Mouse (Mus musculus) limb, embryonic 10.5 days (tissue): Measurements from ENCODE around the gene Cntn4. TPM values are rescaled to one million over a fixed set of nuclear protein-coding genes. Genes with fewer than 3 reads are reported as not detected.

Experiments used
- DNase-seq: peaks from one replicate; pipeline ENCODE4 v3.0.0-alpha.2; 2017; ENCODE audit warnings: low spot score
- H3K27ac ChIP-seq: fragments of 300-500 bp; sonication (generic); 2 replicates; pipeline ENCODE4 v1.5.1; 2016; ENCODE audit warnings: mild to moderate bottlenecking
- H3K27me3 ChIP-seq: fragments of 300-500 bp; sonication (generic); 2 replicates; pipeline ENCODE4 v1.6.1; 2016; ENCODE audit warnings: low read depth, mild to moderate bottlenecking; ENCODE audit not compliant: poor library complexity, severe bottlenecking
- H3K36me3 ChIP-seq: fragments of 300-500 bp; sonication (generic); 2 replicates; pipeline ENCODE4 v1.6.1; 2016; ENCODE audit warnings: mild to moderate bottlenecking, moderate library complexity
- H3K4me1 ChIP-seq: fragments of 300-500 bp; sonication (generic); 2 replicates; pipeline ENCODE4 v1.6.1; 2016
- H3K4me3 ChIP-seq: fragments of 300-500 bp; sonication (generic); 2 replicates; pipeline ENCODE4 v1.5.1; 2016; ENCODE audit warnings: mild to moderate bottlenecking, moderate library complexity
- H3K9me3 ChIP-seq: fragments of 300-500 bp; sonication (generic); replicated peaks from 2 replicates; pipeline ENCODE4 v1.6.1; 2016; ENCODE audit warnings: mild to moderate bottlenecking
- WGBS: fragments of 180-500 bp; shearing (Covaris S2); methylation state at CpG from one replicate; pipeline ENCODE4 v1.1.7; 2016; 5-methylcytosine and 5-hydroxymethylcytosine counted together
- polyA plus RNA-seq: library from polyadenylated mRNA; unstranded; fragments of >200 nt; fragmentation: Nextera tagmentation; extraction: Ambion mirVana; gene quantifications from 2 replicates; pipeline ENCODE4 v1.2.1, GENCODE M21; 2016

Cntn4 gene
- polyA plus RNA-seq, result 0.40 and 0.81 TPM in 2 replicates

DNA sequence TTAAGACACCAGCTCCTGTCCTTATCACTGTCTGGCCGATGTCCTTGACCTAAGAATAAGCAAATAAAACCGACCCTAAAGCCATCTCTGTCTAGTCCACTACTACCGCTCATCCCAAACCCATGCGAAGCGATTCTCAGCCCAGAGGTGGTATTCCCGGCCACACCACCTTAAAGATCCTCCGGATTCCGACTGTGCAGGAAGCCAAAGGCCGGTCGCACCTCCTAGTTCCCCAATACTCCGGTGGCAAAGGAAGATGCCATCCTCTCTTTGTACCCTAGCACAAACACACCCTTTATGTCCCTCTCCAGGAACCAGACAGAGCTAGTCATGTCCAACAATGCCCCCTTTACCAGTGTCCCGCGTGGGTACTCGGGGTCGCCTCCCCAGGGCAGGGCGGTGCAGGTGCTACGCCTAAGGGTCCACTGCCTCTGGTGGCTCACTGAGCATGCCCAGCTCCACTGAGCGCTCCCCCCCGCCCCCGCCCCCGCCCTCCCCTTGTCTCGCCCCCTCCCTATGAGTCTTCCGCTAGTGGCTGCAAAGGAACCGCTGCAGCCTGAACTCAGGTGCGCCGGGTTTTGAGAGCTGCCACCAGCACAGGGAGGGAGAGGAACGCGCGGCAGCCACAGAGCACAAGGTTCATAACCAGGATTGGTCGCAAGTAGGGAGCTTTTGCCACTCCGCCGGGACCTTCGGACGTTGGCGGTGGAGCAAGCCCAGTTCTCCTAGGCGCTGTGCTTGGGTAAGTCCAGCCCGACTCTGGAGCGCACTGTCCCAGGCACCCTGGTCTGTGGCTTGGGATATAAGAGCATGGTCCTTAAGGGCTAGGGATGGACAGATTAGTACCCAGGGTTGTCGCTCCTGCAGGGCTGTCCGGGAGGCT, at the start of gene Cntn4:
Gene Cntn4 (plus strand): TSS at position 512 of the 883 bp plus-strand sequence.
- H3K27ac ChIP-seq, result peak within 1 kb of the TSS; percentile 0; the same call in 1 of the 2 replicates
- peak within 1 kb of the TSS; percentile 55 for H3K4me3 ChIP-seq
- H3K9me3 ChIP-seq, result no peaks in the 10 kb centered on the region
- DNase-seq, result peak; percentile 55
- 2% methylated on average over 40 of the region's 40 CpGs for WGBS
- H3K27me3 ChIP-seq, result peaks cover 56% of the 10 kb centered on the region
- peaks cover 24% of the 10 kb centered on the region for H3K4me1 ChIP-seq
- H3K36me3 ChIP-seq, result no peaks in the 10 kb centered on the region

DNA sequence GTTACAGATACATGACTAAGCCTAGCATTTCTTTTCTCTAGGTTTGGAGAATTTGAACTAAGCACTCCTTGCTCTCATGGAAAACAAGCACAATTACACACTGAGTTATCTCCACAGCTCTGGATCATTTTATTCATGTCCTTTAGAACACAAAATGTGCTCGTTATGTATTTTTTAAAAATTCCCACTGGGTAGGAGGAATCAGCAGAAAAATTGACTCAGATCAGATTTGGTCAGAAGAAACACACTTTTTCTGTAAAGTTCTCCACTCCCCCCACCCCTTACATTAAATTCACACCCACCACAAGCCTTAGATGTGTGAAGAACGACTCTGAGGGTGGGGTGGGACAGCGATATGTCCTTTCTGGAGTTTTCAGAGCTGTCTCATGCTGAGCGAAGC, 3.2 kb upstream of the Cntn4 start:
- H3K27ac ChIP-seq, result no peak overlapping the region
- H3K9me3 ChIP-seq, result no peaks in the 10 kb centered on the region
- 80% methylated on average over 4 of the region's 4 CpGs for WGBS
- H3K36me3 ChIP-seq, result no peaks in the 10 kb centered on the region
- no peak overlapping the region for H3K4me3 ChIP-seq
- H3K27me3 ChIP-seq, result peaks cover 33% of the 10 kb centered on the region
- peaks cover 24% of the 10 kb centered on the region for H3K4me1 ChIP-seq
- no peak for DNase-seq

DNA sequence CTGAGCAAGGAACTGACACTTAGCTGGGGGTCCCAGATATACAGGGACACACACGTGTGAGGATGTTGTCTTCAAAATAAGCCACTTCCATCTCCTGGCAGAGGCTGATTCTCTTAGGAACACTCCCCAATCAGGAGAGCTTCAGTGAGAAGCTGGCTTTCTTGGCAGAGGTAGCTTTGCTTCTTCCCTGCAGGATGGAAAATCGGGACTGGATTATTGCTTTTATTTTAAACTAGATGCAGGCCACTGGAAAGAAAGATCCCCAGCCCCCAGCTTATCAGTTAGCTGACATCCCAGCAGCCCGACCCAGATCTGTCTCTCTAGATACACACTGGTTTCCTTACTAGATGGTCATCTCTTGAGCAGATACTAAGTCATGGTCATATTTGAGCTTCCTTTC, 2.4 kb upstream of the Cntn4 start:
- no peak overlapping the region for H3K4me3 ChIP-seq
- H3K4me1 ChIP-seq, result peaks cover 24% of the 10 kb centered on the region

DNA sequence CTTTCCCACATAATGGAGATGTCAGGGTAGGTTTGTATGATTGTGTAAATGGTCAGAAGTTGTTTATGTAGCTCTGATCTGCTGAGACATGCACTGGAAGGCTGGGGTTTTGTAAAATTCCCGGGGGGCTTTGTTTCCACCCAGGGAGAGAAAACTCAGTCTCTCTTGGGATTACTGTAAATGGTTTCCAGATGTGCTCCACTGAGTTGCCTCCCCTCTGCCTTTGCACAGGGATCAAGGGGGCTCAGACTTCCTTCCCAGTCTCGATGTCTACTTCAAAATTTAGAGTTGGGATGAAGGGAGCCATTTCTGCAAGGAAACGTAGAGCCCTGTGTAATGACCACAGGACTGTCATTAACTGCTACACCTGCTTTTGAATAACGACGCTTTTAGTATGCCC, 823 bp upstream of the Cntn4 start:
- peaks cover 56% of the 10 kb centered on the region for H3K27me3 ChIP-seq
- 17% methylated on average over 5 of the region's 5 CpGs for WGBS
- peak overlapping the region; percentile 55 for H3K4me3 ChIP-seq
- H3K9me3 ChIP-seq, result no peaks in the 10 kb centered on the region
- H3K36me3 ChIP-seq, result no peaks in the 10 kb centered on the region
- H3K4me1 ChIP-seq, result peaks cover 24% of the 10 kb centered on the region
- no peak for DNase-seq
- H3K27ac ChIP-seq, result no peak overlapping the region

More for the DNA sequence above, 2.4 kb upstream of the Cntn4 start:
- WGBS, result 59% methylated on average over 3 of the region's 3 CpGs
- DNase-seq, result no peak
- Histone ChIP-seq H3K27ac (no peak overlapping the region), H3K36me3 (no peaks in the 10 kb centered on the region), H3K9me3 (no peaks in the 10 kb centered on the region), H3K27me3 (peaks cover 41% of the 10 kb centered on the region)

DNA sequence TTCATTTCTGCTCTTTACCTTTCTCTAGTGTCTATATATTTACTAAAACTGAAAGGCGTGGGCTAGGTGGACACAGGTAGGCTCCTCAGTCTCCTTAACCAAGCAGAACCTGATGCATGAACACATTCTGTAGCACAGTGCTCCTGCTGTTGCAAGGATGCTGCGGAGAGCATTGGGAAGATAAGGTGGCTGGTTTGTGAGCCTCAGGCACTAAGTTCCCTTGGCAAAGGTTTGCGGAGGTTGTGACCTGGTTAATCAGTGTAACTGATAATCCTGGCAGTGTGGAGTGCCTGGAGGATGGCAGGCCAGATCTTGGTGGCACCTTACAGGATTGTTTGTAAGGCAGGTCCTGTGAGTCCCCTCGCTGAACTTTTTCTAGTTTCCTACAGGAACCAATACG, 1.3 kb downstream of the Cntn4 start:
- 8% methylated on average over 5 of the region's 5 CpGs for WGBS
- no peak for DNase-seq
- H3K4me1 ChIP-seq, result peaks cover 24% of the 10 kb centered on the region
- no peaks in the 10 kb centered on the region for H3K9me3 ChIP-seq
- H3K27ac ChIP-seq, result no peak overlapping the region
- H3K27me3 ChIP-seq, result peaks cover 56% of the 10 kb centered on the region
- H3K36me3 ChIP-seq, result no peaks in the 10 kb centered on the region
- H3K4me3 ChIP-seq, result peak overlapping the region; percentile 9; the same call in 1 of the 2 replicates

DNA sequence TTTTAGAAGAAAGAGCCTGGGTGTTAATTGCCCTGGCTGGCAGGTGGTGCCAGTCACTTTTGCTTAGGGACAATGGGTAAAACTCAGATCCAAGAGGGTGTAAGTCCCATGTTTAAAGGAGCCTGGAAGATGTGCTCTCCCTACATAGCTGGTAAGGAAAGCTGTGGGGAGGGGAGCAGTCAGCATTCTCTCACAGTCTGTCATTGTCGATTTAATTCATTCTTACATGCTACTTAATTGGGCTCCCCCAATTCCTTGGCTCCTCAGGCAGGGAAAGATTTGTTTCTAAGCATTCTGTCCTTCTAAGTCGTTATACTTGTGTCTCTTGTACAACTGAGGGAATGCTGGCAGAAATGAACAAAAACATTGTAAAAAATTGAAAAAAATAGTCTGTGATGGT, 4.0 kb downstream of the Cntn4 start:
- Histone ChIP-seq H3K4me1 (peaks cover 22% of the 10 kb centered on the region), H3K9me3 (no peaks in the 10 kb centered on the region), H3K27ac (no peak overlapping the region), H3K4me3 (no peak overlapping the region), H3K27me3 (peaks cover 51% of the 10 kb centered on the region), H3K36me3 (no peaks in the 10 kb centered on the region)
- 66% methylated on average over 2 of the region's 2 CpGs for WGBS
- no peak for DNase-seq

DNA sequence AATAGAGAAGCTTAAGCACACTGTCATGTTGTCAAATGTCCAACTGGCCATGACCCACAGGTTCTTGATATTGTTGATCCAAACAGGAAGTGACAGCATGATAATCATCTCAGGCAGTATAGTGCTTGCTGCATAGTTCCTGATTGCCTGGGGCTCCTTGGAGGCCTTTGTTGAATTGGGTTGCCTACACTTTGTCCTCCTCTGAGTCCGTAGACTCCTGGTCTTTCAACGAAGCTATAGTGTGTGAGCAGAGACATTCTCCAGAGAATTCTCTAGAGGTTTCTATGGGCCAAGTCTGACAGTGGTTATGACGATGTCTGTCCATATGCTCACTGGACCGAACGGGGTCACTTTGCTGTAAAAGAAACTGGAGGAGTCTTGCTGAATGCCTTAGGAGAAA, 5.8 kb downstream of the Cntn4 start:
- DNase-seq, result no peak
- H3K36me3 ChIP-seq, result no peaks in the 10 kb centered on the region
- no peak overlapping the region for H3K27ac ChIP-seq
- 91% methylated on average over 5 of the region's 5 CpGs for WGBS
- H3K9me3 ChIP-seq, result no peaks in the 10 kb centered on the region
- H3K27me3 ChIP-seq, result peaks cover 34% of the 10 kb centered on the region
- H3K4me1 ChIP-seq, result peaks cover 6% of the 10 kb centered on the region; the same call in 1 of the 2 replicates
- H3K4me3 ChIP-seq, result no peak overlapping the region

DNA sequence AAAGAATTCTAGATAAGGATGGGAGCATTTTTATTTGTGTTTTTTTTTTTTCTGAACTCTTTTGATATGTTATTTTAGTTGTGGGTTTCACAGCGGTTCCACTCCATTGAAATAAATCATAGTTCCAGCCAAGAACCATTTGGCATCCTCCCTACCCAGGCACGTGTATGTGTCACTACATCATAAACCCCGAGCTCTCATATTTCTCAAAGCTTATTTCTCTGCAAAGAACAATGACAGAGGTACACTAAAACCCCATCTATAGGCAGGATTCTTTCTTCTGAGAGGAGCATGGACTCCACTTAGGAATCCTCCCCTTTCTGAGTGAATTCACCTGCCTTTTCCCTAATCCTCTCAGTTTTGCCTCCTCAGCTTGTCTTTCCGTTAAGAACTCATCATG, 6.7 kb downstream of the Cntn4 start:
- no peaks in the 10 kb centered on the region for H3K9me3 ChIP-seq
- H3K36me3 ChIP-seq, result no peaks in the 10 kb centered on the region
- WGBS, result 68% methylated on average over 4 of the region's 4 CpGs
- DNase-seq, result no peak
- no peaks in the 10 kb centered on the region for H3K4me1 ChIP-seq
- H3K4me3 ChIP-seq, result no peak overlapping the region
- peaks cover 25% of the 10 kb centered on the region for H3K27me3 ChIP-seq
- H3K27ac ChIP-seq, result no peak overlapping the region

DNA sequence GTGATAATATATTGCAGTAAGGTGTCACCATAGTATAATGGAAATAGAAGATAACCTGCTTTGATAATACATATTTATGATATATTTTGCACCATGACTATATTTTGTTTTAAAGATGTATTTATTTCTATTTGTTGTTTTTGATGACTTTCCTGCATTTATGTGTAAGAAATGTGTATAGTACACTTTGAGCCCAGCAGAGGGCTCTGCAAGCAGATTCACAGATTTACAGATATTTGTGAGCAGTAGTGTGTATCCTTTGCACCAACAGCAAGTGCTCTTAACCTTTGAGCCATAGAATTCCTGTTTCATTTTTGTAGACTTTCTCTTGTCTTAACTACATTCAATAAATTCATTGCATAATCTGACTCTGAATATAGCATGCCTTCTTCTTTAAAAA, 10.7 kb downstream of the Cntn4 start:
- Histone ChIP-seq H3K9me3 (no peaks in the 10 kb centered on the region), H3K27me3 (no peaks in the 10 kb centered on the region), H3K4me3 (no peak overlapping the region), H3K4me1 (no peaks in the 10 kb centered on the region), H3K36me3 (no peaks in the 10 kb centered on the region), H3K27ac (no peak overlapping the region)
- DNase-seq, result no peak

DNA sequence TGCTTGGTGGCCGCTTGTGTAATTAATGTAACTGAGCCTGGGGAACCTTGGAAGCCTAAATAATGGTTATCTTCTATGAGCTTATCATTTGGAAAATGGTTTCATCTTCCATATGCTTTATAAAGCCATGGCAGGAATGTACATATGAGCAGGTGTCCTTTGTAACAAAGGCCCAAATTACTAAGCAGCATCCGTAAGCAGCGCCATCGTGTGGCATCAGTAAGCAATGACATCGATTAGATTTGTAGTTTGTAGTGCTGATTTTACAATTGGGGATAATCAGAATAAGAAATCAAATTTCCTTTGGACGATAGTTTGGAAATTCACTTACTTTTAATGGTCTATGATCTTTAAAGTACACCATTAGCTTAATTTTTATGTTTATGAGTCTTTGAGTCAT, 64.6 kb downstream of the Cntn4 start:
- Histone ChIP-seq H3K36me3 (no peaks in the 10 kb centered on the region), H3K4me1 (no peaks in the 10 kb centered on the region), H3K27ac (no peak overlapping the region), H3K9me3 (no peaks in the 10 kb centered on the region), H3K4me3 (no peak overlapping the region), H3K27me3 (no peaks in the 10 kb centered on the region)
- 26% methylated on average over 6 of the region's 6 CpGs for WGBS
- DNase-seq, result no peak

DNA sequence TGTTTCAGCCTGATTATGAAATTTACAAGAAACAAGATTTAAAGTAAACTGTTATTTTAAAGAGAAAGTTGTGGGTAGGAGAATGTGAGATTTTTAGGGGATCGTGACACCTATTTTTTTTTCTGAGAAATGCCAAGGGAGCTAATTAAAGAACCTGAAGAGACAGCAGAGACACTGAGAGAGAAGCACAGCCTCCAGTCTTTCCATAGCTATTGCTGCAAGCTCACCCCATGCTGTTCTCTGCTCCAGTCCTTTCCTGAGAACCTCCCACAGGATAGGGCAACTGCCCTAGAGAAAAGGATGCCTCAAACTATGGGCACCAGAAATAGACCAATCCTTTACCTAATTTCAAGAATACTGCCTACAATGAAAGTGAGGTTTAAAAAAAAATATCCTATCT, 103.2 kb downstream of the Cntn4 start:
- 74% methylated on average over 1 of the region's 1 CpGs for WGBS
- Histone ChIP-seq H3K9me3 (no peaks in the 10 kb centered on the region), H3K4me3 (no peak overlapping the region), H3K4me1 (no peaks in the 10 kb centered on the region), H3K36me3 (no peaks in the 10 kb centered on the region), H3K27ac (no peak overlapping the region), H3K27me3 (no peaks in the 10 kb centered on the region)
- no peak for DNase-seq

DNA sequence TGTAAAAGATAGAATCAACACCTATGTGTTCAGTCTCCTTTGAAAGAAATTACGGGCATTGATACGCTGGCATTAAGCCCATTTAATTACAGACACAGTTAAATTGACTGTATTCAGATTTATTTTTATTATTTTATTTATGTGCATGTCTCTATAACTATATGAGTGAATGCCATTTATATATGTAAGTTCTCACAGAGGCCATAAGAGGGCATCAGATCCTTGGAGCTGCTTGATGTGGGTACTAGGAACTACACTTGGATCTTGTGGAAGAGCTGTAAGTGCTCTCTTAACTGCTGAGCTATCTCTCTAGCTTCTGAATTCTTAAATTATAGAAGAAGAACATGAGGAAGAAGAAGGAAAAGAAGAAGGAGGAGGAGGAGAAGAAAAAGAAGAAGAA, 111.0 kb downstream of the Cntn4 start:
- DNase-seq, result no peak
- H3K36me3 ChIP-seq, result no peaks in the 10 kb centered on the region
- no peaks in the 10 kb centered on the region for H3K27me3 ChIP-seq
- H3K9me3 ChIP-seq, result no peaks in the 10 kb centered on the region
- no peak overlapping the region for H3K4me3 ChIP-seq
- no peak overlapping the region for H3K27ac ChIP-seq
- H3K4me1 ChIP-seq, result no peaks in the 10 kb centered on the region
- WGBS, result 90% methylated on average over 2 of the region's 2 CpGs

DNA sequence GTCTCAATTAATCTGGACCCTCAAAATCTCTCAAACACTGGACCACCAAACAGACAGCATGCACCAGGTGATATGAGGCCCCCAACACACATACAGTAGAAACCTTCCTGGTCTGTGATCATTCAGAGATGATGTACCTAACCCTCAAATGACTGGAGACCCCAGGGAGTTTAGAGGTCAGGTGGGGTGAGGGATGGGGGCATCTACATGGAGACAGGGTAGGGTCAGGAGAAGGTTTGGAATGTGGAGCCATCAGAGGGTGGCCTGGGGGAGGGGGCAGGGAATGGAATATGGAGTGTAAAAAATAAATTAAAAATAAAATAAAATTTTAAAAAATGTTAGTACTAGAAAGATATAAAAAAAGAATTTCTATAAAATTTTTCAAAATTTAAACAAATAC, 157.6 kb downstream of the Cntn4 start:
- Histone ChIP-seq H3K27ac (no peak overlapping the region), H3K4me3 (no peak overlapping the region), H3K27me3 (no peaks in the 10 kb centered on the region), H3K9me3 (no peaks in the 10 kb centered on the region), H3K36me3 (no peaks in the 10 kb centered on the region), H3K4me1 (no peaks in the 10 kb centered on the region)
- no peak for DNase-seq

DNA sequence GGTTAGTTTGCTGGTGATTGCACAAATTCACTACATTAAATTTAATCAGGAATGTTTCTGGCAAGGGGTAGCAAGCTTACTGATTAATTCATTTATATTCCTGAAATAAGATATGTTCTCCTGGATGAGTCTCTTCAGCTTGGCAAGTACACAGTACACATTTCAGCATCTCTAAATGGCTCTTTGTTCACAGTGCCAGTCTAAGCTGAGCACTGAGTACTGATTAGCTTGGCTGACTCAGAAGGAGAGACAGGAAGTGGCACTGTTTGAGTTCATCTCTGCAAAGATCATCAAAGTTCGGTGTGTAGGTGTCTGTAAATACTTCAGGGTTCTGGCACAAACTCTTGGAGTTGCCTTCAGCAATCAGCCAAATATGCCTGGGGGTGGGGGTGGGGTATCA, 169.8 kb downstream of the Cntn4 start:
- Histone ChIP-seq H3K36me3 (no peaks in the 10 kb centered on the region), H3K4me1 (no peaks in the 10 kb centered on the region), H3K27me3 (no peaks in the 10 kb centered on the region), H3K4me3 (no peak overlapping the region), H3K27ac (no peak overlapping the region), H3K9me3 (no peaks in the 10 kb centered on the region)
- no peak for DNase-seq
- 68% methylated on average over 1 of the region's 1 CpGs for WGBS
